Mouse (Mus musculus) embryonic stem cell, embryonic (primary cell): ENCODE data around the gene Arhgap23.

Source experiments
- CTCF ChIA-PET, 4 experiments: fragments of 300-600 bp in 2 of 4; fragments of 350-600 bp in 2 of 4; sonication (Branson Sonifier 250); formaldehyde crosslinking; loops; one replicate each; lab custom pipeline; 2022; ENCODE audit warnings: inconsistent platforms in 2 of 4; lab: Charles Lee
- POLR2A ChIA-PET, 4 experiments: fragments of 300-600 bp in 2 of 4; fragments of 350-600 bp in 2 of 4; sonication (Branson Sonifier 250); formaldehyde crosslinking; loops; one replicate each; lab custom pipeline; 2022; ENCODE audit warnings: antibody characterized with exemption in 4 of 4, inconsistent platforms in 1 of 4; lab: Charles Lee

Gene Arhgap23

GRCm38 (mm10) chr11:97457120-97457519, 41.8 kb downstream of the Arhgap23 start:
- POLR2A ChIA-PET, result interaction anchor here in 2 of 4 experiments (0.6 to 3.6 kb wide), 2 partner anchors 22 to 26 kb away, joined by 5 to 14 read pairs; no protein-coding TSS in a partner anchor
- CTCF ChIA-PET, result interaction anchor here in 2 of 4 experiments (0.6 to 1.2 kb wide), 2 partner anchors 11 to 147 kb away, joined by 3 read pairs; no protein-coding TSS in a partner anchor

GRCm38 (mm10) chr11:97461307-97461820, 46.0 kb downstream of the Arhgap23 start:
- ChIA-PET CTCF (interaction anchor here in 1 of 4 experiments (1.3 kb wide), 1 partner anchor 27 kb away, joined by 6 read pairs; no protein-coding TSS in a partner anchor), POLR2A (interaction anchor here in 2 of 4 experiments (0.8 to 3.0 kb wide), 6 partner anchors 9 to 90 kb away, joined by 3 to 12 read pairs (median 4); no protein-coding TSS in a partner anchor)

- POLR2A ChIA-PET, result interaction anchor here in 2 of 4 experiments (0.6 to 0.7 kb wide), 2 partner anchors 12 to 22 kb away, joined by 3 to 4 read pairs; no protein-coding TSS in a partner anchor
- CTCF ChIA-PET, result interaction anchor here in 1 of 4 experiments (1.0 kb wide), 1 partner anchor 27 kb away, joined by 4 read pairs; no protein-coding TSS in a partner anchor
Observed at GRCm38 (mm10) chr11:97462538-97462937, 47.2 kb downstream of the Arhgap23 start.

- ChIA-PET POLR2A (interaction anchor here in 2 of 4 experiments (0.6 to 2.1 kb wide), 3 partner anchors 22 to 55 kb away, joined by 3 to 4 read pairs (median 4); no protein-coding TSS in a partner anchor), CTCF (interaction anchor here in 1 of 4 experiments (0.6 to 1.0 kb wide), 2 partner anchors 28 to 149 kb away, joined by 3 to 4 read pairs; no protein-coding TSS in a partner anchor)
Observed at GRCm38 (mm10) chr11:97463166-97463565, 47.8 kb downstream of the Arhgap23 start.

GRCm38 (mm10) chr11:97463991-97464390, 48.7 kb downstream of the Arhgap23 start:
- CTCF ChIA-PET, result interaction anchor here in 2 of 4 experiments (0.5 to 3.2 kb wide), 4 partner anchors 21 to 153 kb away, joined by 3 to 8 read pairs (median 4); no protein-coding TSS in a partner anchor
- POLR2A ChIA-PET, result interaction anchor here in 2 of 4 experiments (1.0 to 2.1 kb wide), 3 partner anchors 29 to 56 kb away, joined by 3 to 4 read pairs (median 3); no protein-coding TSS in a partner anchor

- CTCF ChIA-PET, result interaction anchor here (0.5 to 3.2 kb wide), 7 partner anchors 17 to 1616 kb away, joined by 3 to 8 read pairs (median 3); no protein-coding TSS in a partner anchor
- POLR2A ChIA-PET, result interaction anchor here in 3 of 4 experiments (0.8 to 5.4 kb wide), 11 partner anchors 9 to 176 kb away, joined by 3 to 28 read pairs (median 4); partner anchors contain the start of gene Arhgap23 (in 2 of the 3)
Observed at GRCm38 (mm10) chr11:97465957-97466356, 50.6 kb downstream of the Arhgap23 start.

- CTCF ChIA-PET, result interaction anchor here (0.5 to 3.2 kb wide), 5 partner anchors 18 to 58 kb away, joined by 3 to 8 read pairs (median 3); no protein-coding TSS in a partner anchor
- POLR2A ChIA-PET, result interaction anchor here in 3 of 4 experiments (0.8 to 5.4 kb wide), 9 partner anchors 9 to 177 kb away, joined by 3 to 28 read pairs (median 4); partner anchors contain the start of gene Arhgap23 (in 2 of the 3)
Observed at GRCm38 (mm10) chr11:97466444-97467160, 51.3 kb downstream of the Arhgap23 start.

GRCm38 (mm10) chr11:97468639-97469287, 53.4 kb downstream of the Arhgap23 start:
- ChIA-PET CTCF (interaction anchor here (0.6 to 4.2 kb wide), 98 partner anchors 9 to 568 kb away, joined by 3 to 85 read pairs (median 4); partner anchors contain the start of genes Arhgap23 (in 2 of the 4), Epop (in 1 of the 4) and Srcin1 (in 1 of the 4)), POLR2A (interaction anchor here (0.5 to 5.4 kb wide), 58 partner anchors 9 to 681 kb away, joined by 3 to 32 read pairs (median 4); partner anchors contain the start of genes Arhgap23 (in 3 of the 4), Fbxl20 (in 1 of the 4), Mrpl45 (in 1 of the 4) and Socs7 (in 1 of the 4))

GRCm38 (mm10) chr11:97469828-97470227, 54.5 kb downstream of the Arhgap23 start:
- ChIA-PET CTCF (interaction anchor here (0.6 to 4.2 kb wide), 37 partner anchors 10 to 160 kb away, joined by 3 to 85 read pairs (median 9); partner anchors contain the start of genes Arhgap23 (in 1 of the 4), Epop (in 1 of the 4), Socs7 (in 1 of the 4) and Srcin1 (in 1 of the 4)), POLR2A (interaction anchor here in 3 of 4 experiments (0.6 to 5.4 kb wide), 23 partner anchors 20 to 160 kb away, joined by 3 to 32 read pairs (median 6); no protein-coding TSS in a partner anchor)

GRCm38 (mm10) chr11:97471276-97471675, 55.9 kb downstream of the Arhgap23 start:
- CTCF ChIA-PET, result interaction anchor here in 3 of 4 experiments (0.6 to 4.2 kb wide), 15 partner anchors 10 to 322 kb away, joined by 3 to 85 read pairs (median 4); partner anchors contain the start of gene Arhgap23 (in 1 of the 3)
- POLR2A ChIA-PET, result interaction anchor here in 3 of 4 experiments (0.5 to 5.4 kb wide), 18 partner anchors 10 to 108 kb away, joined by 3 to 28 read pairs (median 4); partner anchors contain the start of gene Arhgap23 (in 2 of the 3)

- CTCF ChIA-PET, result interaction anchor here in 3 of 4 experiments (0.6 to 0.7 kb wide), 3 partner anchors 13 to 113 kb away, joined by 3 read pairs; no protein-coding TSS in a partner anchor
- POLR2A ChIA-PET, result interaction anchor here in 1 of 4 experiments (0.5 kb wide), 1 partner anchor 55 kb away, joined by 4 read pairs; no protein-coding TSS in a partner anchor
Observed at GRCm38 (mm10) chr11:97476334-97477095, 61.2 kb downstream of the Arhgap23 start.

GRCm38 (mm10) chr11:97477431-97477830, 62.1 kb downstream of the Arhgap23 start:
- CTCF ChIA-PET, result no interaction called here
- POLR2A ChIA-PET, result no interaction called here

- CTCF ChIA-PET, result interaction anchor here in 1 of 4 experiments (2.7 to 3.6 kb wide), 2 partner anchors 9 to 11 kb away, joined by 13 to 16 read pairs; no protein-coding TSS in a partner anchor
- POLR2A ChIA-PET, result interaction anchor here in 3 of 4 experiments (0.5 to 1.3 kb wide), 3 partner anchors 9 to 93 kb away, joined by 3 to 4 read pairs (median 4); no protein-coding TSS in a partner anchor
Observed at GRCm38 (mm10) chr11:97478345-97478744, 63.0 kb downstream of the Arhgap23 start.

GRCm38 (mm10) chr11:97479085-97479484, 63.8 kb downstream of the Arhgap23 start:
- CTCF ChIA-PET, result interaction anchor here in 2 of 4 experiments (0.7 to 3.6 kb wide), 4 partner anchors 10 to 105 kb away, joined by 5 to 16 read pairs (median 10); no protein-coding TSS in a partner anchor

GRCm38 (mm10) chr11:97479824-97480223, 64.5 kb downstream of the Arhgap23 start:
- POLR2A ChIA-PET, result interaction anchor here in 1 of 4 experiments (0.9 to 1.1 kb wide), 3 partner anchors 10 to 61 kb away, joined by 3 read pairs; no protein-coding TSS in a partner anchor
- CTCF ChIA-PET, result interaction anchor here in 3 of 4 experiments (0.6 to 3.6 kb wide), 6 partner anchors 10 to 120 kb away, joined by 3 to 16 read pairs (median 4); no protein-coding TSS in a partner anchor

More at GRCm38 (mm10) chr11:97479085-97479484, 63.8 kb downstream of the Arhgap23 start:
- POLR2A ChIA-PET, result interaction anchor here in 3 of 4 experiments (0.5 to 1.3 kb wide), 6 partner anchors 9 to 93 kb away, joined by 3 to 4 read pairs (median 4); no protein-coding TSS in a partner anchor
